Mouse (Mus musculus) thymus, adult 18-20 months (tissue): ENCODE results near the gene Plekhj1.

Source experiments
- DNase-seq, 2 experiments: peaks; one replicate each; pipeline ENCODE4 v3.0.0; 2022; ENCODE audit warnings: mixed read lengths in 2 of 2

The Plekhj1 gene

GRCm38 (mm10) chr10:80805322-80805721 is 6.9 kb upstream of the Plekhj1 start:
- DNase-seq = no peak

- no peak for DNase-seq
Observed at GRCm38 (mm10) chr10:80804916-80805315, 6.5 kb upstream of the Plekhj1 start, which contains the start of gene Amh. Gene Amh (plus strand): TSS chr10:80805243.

DNA sequence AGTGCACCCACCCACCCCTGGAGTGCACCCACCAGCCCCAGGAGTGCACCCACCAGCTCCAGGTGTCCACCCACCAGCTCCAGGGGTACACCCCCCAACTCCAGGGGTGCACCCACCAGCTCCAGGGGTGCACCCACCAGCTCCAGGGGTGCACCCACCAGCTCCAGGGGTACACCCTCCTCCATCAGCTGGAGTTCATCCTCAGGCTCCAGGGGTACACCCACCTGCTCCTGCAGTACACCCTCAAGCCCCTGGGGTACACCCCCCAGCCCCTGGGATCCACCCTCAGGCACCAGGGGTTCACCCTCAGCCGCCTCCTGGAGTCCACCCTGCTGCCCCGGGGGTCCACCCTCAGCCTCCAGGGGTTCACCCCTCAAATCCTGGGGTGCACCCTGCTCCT is 5.9 kb upstream of the Plekhj1 start:
- no peak for DNase-seq

DNA sequence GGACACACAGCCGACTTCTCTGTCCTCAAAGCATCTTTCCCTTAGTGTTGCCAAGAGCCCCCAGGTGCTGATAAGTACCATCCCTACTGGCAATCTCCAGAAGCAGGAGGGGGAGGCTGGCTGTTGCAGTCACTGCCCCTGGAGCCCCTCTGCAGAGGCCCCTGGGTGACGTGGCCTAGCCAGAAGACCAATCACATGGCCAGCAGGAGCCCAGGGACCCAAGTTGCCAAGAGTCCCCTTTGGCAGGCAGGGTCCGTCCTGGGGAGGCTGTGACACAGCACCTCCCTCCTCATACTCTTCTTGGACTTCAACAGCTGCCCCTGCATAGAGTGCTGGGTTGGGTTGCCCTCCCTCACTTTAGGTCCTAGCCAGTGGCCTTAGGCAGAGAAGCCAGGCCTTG is 4.6 kb upstream of the Plekhj1 start:
- no peak for DNase-seq

- no peak for DNase-seq
Observed at GRCm38 (mm10) chr10:80802204-80802912, 3.9 kb upstream of the Plekhj1 start.

GRCm38 (mm10) chr10:80799070-80799566 is 692 bp upstream of the Plekhj1 start:
- no peak for DNase-seq

GRCm38 (mm10) chr10:80797186-80798149 is 958 bp downstream of the Plekhj1 start:
- no peak for DNase-seq

DNA sequence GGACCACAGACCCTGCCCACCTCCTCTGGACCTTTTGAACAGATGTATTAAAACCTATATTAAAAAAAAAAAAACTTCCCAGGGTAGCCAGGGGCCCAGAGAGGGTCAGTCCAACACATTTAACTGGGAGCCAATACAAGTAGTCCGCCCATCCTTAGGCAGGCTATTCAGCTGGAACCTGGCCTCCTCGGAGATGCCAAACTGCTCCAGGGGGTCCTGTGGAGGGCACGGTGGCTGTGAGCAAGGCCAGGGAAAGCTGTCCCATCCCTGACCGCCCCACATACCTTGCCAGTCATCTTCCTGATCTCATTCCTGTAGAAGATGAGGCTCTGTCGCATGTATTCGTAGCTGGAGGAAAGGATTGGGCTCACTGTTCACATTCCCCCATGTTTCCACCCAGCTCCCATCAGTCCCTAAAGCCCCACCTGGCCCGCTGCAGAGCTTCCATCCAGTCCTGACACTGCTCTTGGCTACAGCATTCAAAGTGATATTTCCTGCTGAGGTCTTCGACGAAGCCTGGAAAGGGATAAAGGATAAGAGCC is 2.0 kb downstream of the Plekhj1 start:
- DNase-seq = no peak

- no peak for DNase-seq
Observed at GRCm38 (mm10) chr10:80794750-80795149, 3.7 kb downstream of the Plekhj1 start.

- DNase-seq = no peak
Observed at GRCm38 (mm10) chr10:80793803-80794202, 4.6 kb downstream of the Plekhj1 start.

DNA sequence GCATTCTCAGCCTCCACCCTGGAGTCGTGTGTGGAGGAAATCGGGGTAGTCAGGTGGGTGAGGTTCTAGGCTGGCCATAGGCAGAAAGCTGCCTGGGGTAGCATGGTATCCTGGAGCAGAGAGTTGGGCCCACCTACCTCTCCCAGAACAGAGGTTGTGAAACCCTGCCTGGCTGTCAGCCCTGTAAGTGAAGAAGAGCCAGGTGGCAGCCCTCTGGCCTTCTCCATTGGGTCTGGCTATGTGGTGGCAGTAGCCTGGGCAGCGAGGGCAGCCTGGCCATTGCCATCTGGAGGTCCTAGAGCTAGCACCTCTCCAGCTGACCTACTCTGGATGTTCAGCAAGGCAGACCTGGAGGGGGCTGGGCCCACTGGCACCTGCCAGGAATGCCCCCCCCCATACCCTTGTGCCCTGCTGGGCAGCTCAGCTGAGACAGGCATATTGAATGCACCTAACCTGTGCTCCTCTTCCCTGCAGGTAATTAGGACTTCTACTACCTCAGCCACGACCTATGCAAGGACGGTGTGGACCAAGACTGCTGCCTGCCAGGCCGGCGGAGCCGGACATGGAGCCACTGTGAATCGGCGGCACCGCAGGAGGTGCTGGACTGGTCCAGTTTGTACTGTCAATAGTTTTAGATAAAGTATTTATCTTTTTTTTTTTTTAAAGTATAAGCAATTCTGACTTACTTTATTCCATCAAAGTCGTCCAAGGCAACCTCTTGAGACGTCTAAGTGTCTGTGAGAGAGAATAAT is 5.2 kb downstream of the Plekhj1 start:
- DNase-seq = no peak

- peak; percentile 61 to 73 for DNase-seq
Observed at GRCm38 (mm10) chr10:80792175-80793032, 6.0 kb downstream of the Plekhj1 start.

DNA sequence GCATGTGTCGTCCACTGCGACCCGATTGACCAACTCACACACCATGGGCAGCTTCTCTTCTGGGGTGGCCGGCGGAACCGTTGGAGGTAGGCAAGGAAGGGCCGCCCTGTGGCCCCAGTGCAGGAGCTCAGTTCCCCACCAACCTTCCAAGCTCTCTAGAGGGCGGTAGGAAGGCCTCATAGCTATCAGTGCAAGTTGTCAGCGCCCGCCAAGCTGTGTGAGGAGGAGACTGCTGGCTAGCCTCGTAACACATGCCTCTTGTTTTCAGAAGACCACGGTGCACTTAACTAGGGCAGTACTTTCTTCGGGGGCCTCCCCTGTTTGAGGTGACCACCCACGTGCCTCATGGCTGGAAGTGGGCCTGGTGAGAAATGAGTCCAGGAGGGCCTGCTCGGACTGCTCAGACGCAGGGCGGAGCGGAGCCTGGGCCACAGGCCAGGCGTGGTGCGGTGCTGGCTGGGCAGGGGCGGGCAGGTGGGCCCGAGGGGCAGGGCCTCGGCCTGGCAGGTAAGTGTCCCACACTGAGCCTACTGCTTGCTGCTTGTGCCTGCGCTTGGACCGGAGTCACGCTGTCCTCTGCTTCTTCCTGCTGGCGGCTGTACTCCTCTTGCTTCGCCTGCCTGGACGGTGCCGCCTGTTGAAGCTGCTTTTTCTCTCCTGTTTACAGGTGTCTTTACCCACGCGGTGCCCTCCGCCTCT is 6.8 kb downstream of the Plekhj1 start:
- no peak for DNase-seq

GRCm38 (mm10) chr10:80790761-80791404 is 7.5 kb downstream of the Plekhj1 start:
- DNase-seq = no peak

DNA sequence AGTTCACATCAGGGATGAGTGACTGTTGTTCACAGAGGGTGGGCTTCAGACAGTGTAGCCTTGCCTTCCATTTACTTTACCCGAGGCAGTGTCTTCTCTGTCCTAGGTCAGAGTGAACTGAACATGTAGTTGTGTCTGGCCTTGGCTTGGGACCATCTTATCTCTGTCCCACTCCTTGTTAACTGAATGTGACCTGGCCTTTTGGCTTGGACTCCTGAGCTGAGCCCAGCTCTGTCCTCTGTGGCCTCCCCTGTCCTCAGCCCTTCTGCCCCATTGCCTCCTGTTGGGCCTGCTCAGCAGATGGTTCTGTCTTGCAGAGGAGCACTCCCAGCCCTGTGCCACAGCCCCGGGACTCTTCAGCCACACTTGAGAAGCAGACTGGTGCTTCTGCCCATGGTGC is 10.9 kb downstream of the Plekhj1 start:
- no peak for DNase-seq

GRCm38 (mm10) chr10:80785963-80786362 is 12.5 kb downstream of the Plekhj1 start:
- DNase-seq = no peak

- no peak for DNase-seq
Observed at GRCm38 (mm10) chr10:80784871-80785270, 13.6 kb downstream of the Plekhj1 start.

DNA sequence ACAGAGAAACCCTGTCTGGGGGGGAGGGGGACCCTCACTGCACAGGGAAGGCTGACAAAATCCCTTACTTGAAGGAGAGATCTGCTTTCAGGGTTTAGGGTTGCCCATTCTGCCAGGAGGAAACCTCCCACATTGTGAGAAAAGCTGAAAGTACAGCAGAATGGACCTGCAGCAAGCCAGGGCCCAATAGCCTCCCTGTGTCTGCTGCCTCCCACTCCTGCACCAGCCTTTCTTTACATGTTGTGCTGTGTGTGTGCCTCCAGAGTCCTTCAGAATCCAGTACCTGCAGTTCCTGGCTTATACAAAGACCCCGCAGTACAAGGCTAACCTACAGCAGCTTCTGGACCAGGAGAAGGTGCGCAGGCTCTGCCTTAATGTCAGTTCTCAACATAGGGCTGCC is 14.1 kb downstream of the Plekhj1 start:
- no peak for DNase-seq

GRCm38 (mm10) chr10:80779565-80779964 is 18.9 kb downstream of the Plekhj1 start:
- no peak for DNase-seq

- no peak for DNase-seq
Observed at GRCm38 (mm10) chr10:80777123-80777522, 21.3 kb downstream of the Plekhj1 start.
